Mouse (Mus musculus) stomach, embryonic 16.5 days (tissue): ENCODE measurements at regions not wholly inside any gene's neighbourhood (a gene's known extent, or its start where the extent isn't known, plus 50 kb on each side); places are given as distances from the start of the nearest gene placed in this dataset.

Source experiments
- ATAC-seq: fragments of 200-750 bp; cut with Nextera tagmentation; 2 replicates; pipeline ENCODE4 v1.8.0; 2017; ENCODE audit warnings: moderate number of reproducible peaks, moderate TSS enrichment; ENCODE audit not compliant: insufficient read depth, low FRiP score
- H3K27ac ChIP-seq: fragments of 300-500 bp; sonication (generic); 2 replicates; pipeline ENCODE4 v1.5.1; 2014; ENCODE audit warnings: low read length
- H3K27me3 ChIP-seq: fragments of 300-500 bp; sonication (generic); 2 replicates; pipeline ENCODE4 v1.6.1; 2014; ENCODE audit warnings: low read length, control low read depth, mixed read lengths; ENCODE audit not compliant: control insufficient read depth, insufficient read depth
- H3K36me3 ChIP-seq: fragments of 300-500 bp; sonication (generic); 2 replicates; pipeline ENCODE4 v1.6.1; 2014; ENCODE audit warnings: low read length; ENCODE audit not compliant: control insufficient read depth, insufficient read depth
- H3K4me1 ChIP-seq: fragments of 300-500 bp; sonication (generic); 2 replicates; pipeline ENCODE4 v1.6.1; 2014; ENCODE audit warnings: low read length, control low read depth, mixed read lengths; ENCODE audit not compliant: control insufficient read depth, insufficient read depth
- H3K4me2 ChIP-seq: fragments of 300-500 bp; sonication (generic); 2 replicates; pipeline ENCODE4 v1.6.1; 2014; ENCODE audit warnings: low read depth, low read length, mixed read lengths
- H3K4me3 ChIP-seq: fragments of 300-500 bp; sonication (generic); replicated peaks from 2 replicates; pipeline ENCODE4 v1.5.1; 2014; ENCODE audit warnings: mild to moderate bottlenecking, low read length
- H3K9ac ChIP-seq: fragments of 300-500 bp; sonication (generic); 2 replicates; pipeline ENCODE4 v1.6.1; 2014; ENCODE audit warnings: low read length
- H3K9me3 ChIP-seq: fragments of 300-500 bp; sonication (generic); replicated peaks from 2 replicates; pipeline ENCODE4 v1.6.1; 2016; ENCODE audit warnings: low read length, control low read depth; ENCODE audit not compliant: control insufficient read depth
- WGBS: fragments of 180-500 bp; shearing (Covaris S2); extraction: QIAGEN DNeasy Blood & Tissue Kit; methylation state at CpG from one replicate; pipeline ENCODE4 v1.1.7; 2014; 5-methylcytosine and 5-hydroxymethylcytosine counted together

GRCm38 (mm10) chr1:35860779-35861178 is 207.4 kb upstream of the Hs6st1 start:
- Histone ChIP-seq H3K4me1 (no peaks in the 10 kb centered on the region), H3K36me3 (no peaks in the 10 kb centered on the region), H3K27ac (no peak overlapping the region), H3K4me2 (no peak overlapping the region), H3K9ac (no peak overlapping the region), H3K4me3 (no peak overlapping the region), H3K27me3 (no peaks in the 10 kb centered on the region), H3K9me3 (no peaks in the 10 kb centered on the region)
- 74% methylated on average over 5 of the region's 5 CpGs for WGBS
- no peak for ATAC-seq

- Histone ChIP-seq H3K4me3 (no peak overlapping the region), H3K9ac (no peak overlapping the region), H3K9me3 (no peaks in the 10 kb centered on the region), H3K27ac (no peak overlapping the region), H3K27me3 (no peaks in the 10 kb centered on the region), H3K36me3 (no peaks in the 10 kb centered on the region), H3K4me1 (no peaks in the 10 kb centered on the region), H3K4me2 (no peak overlapping the region)
- 81% methylated on average over 5 of the region's 5 CpGs for WGBS
- ATAC-seq: no peak
Measured at GRCm38 (mm10) chr1:35862196-35862595, 206.0 kb upstream of the Hs6st1 start.

GRCm38 (mm10) chr1:35862661-35863060 is 205.5 kb upstream of the Hs6st1 start:
- H3K9me3 ChIP-seq: no peaks in the 10 kb centered on the region
- no peak overlapping the region for H3K27ac ChIP-seq
- H3K9ac ChIP-seq: no peak overlapping the region
- WGBS: 68% methylated on average over 2 of the region's 2 CpGs
- H3K4me1 ChIP-seq: no peaks in the 10 kb centered on the region
- no peak overlapping the region for H3K4me3 ChIP-seq
- no peaks in the 10 kb centered on the region for H3K36me3 ChIP-seq
- no peak for ATAC-seq
- H3K27me3 ChIP-seq: no peaks in the 10 kb centered on the region
- H3K4me2 ChIP-seq: no peak overlapping the region

GRCm38 (mm10) chr1:35864246-35864645 is 204.0 kb upstream of the Hs6st1 start:
- no peak overlapping the region for H3K27ac ChIP-seq
- no peak overlapping the region for H3K4me3 ChIP-seq
- H3K9me3 ChIP-seq: no peaks in the 10 kb centered on the region
- H3K27me3 ChIP-seq: no peaks in the 10 kb centered on the region
- H3K4me1 ChIP-seq: no peaks in the 10 kb centered on the region
- no peak overlapping the region for H3K4me2 ChIP-seq
- H3K36me3 ChIP-seq: no peaks in the 10 kb centered on the region
- no peak overlapping the region for H3K9ac ChIP-seq
- WGBS: 88% methylated on average over 9 of the region's 9 CpGs
- ATAC-seq: no peak

- no peak overlapping the region for H3K9ac ChIP-seq
- H3K9me3 ChIP-seq: no peaks in the 10 kb centered on the region
- ATAC-seq: no peak
- no peaks in the 10 kb centered on the region for H3K27me3 ChIP-seq
- H3K4me2 ChIP-seq: no peak overlapping the region
- no peaks in the 10 kb centered on the region for H3K36me3 ChIP-seq
- no peak overlapping the region for H3K4me3 ChIP-seq
- WGBS: 80% methylated on average over 6 of the region's 6 CpGs
- no peak overlapping the region for H3K27ac ChIP-seq
- H3K4me1 ChIP-seq: no peaks in the 10 kb centered on the region
Measured at GRCm38 (mm10) chr1:35865263-35865662, 202.9 kb upstream of the Hs6st1 start.

- no peak overlapping the region for H3K9ac ChIP-seq
- no peaks in the 10 kb centered on the region for H3K27me3 ChIP-seq
- no peak overlapping the region for H3K4me3 ChIP-seq
- no peaks in the 10 kb centered on the region for H3K36me3 ChIP-seq
- H3K9me3 ChIP-seq: no peaks in the 10 kb centered on the region
- H3K4me2 ChIP-seq: no peak overlapping the region
- 80% methylated on average over 12 of the region's 12 CpGs for WGBS
- ATAC-seq: no peak
- no peaks in the 10 kb centered on the region for H3K4me1 ChIP-seq
- no peak overlapping the region for H3K27ac ChIP-seq
Measured at GRCm38 (mm10) chr1:35866643-35867042, 201.6 kb upstream of the Hs6st1 start.

- Histone ChIP-seq H3K4me3 (no peak overlapping the region), H3K4me1 (no peaks in the 10 kb centered on the region), H3K9ac (no peak overlapping the region), H3K27ac (no peak overlapping the region), H3K36me3 (no peaks in the 10 kb centered on the region), H3K27me3 (no peaks in the 10 kb centered on the region), H3K4me2 (peak overlapping the region; percentile 14; the same call in 1 of the 2 replicates), H3K9me3 (no peaks in the 10 kb centered on the region)
- 52% methylated on average over 17 of the region's 17 CpGs for WGBS
- peak; percentile 66; the same call in 1 of the 2 replicates for ATAC-seq
Measured at GRCm38 (mm10) chr1:35869381-35870143, 198.6 kb upstream of the Hs6st1 start.

- H3K4me3 ChIP-seq: no peak overlapping the region
- peaks cover 4% of the 10 kb centered on the region for H3K4me1 ChIP-seq
- H3K27ac ChIP-seq: no peak overlapping the region
- 79% methylated on average over 9 of the region's 9 CpGs for WGBS
- no peak for ATAC-seq
- no peaks in the 10 kb centered on the region for H3K9me3 ChIP-seq
- H3K4me2 ChIP-seq: no peak overlapping the region
- H3K36me3 ChIP-seq: no peaks in the 10 kb centered on the region
- H3K9ac ChIP-seq: no peak overlapping the region
- H3K27me3 ChIP-seq: no peaks in the 10 kb centered on the region
Measured at GRCm38 (mm10) chr1:35870144-35870827, 197.9 kb upstream of the Hs6st1 start.

- Histone ChIP-seq H3K4me1 (peaks cover 14% of the 10 kb centered on the region), H3K9ac (no peak overlapping the region), H3K9me3 (no peaks in the 10 kb centered on the region), H3K27ac (no peak overlapping the region), H3K36me3 (no peaks in the 10 kb centered on the region), H3K4me3 (no peak overlapping the region), H3K27me3 (no peaks in the 10 kb centered on the region), H3K4me2 (no peak overlapping the region)
- no peak for ATAC-seq
- WGBS: 83% methylated on average over 2 of the region's 2 CpGs
Measured at GRCm38 (mm10) chr1:35873038-35873437, 195.2 kb upstream of the Hs6st1 start.
